Mouse (Mus musculus) myocyte (in vitro differentiated cells): ENCODE data around the gene Rbm17. TPM values are rescaled to one million over a fixed set of nuclear protein-coding genes. Genes with fewer than 3 reads are reported as not detected.

Source experiments
- H3K27me3 ChIP-seq: one replicate; pipeline ENCODE4 v1.6.1; 2011; ENCODE audit not compliant: control insufficient read depth, insufficient read depth, insufficient read length
- H3K36me3 ChIP-seq: one replicate; pipeline ENCODE4 v1.6.1; 2011; ENCODE audit not compliant: control insufficient read depth, insufficient read depth
- H3K4me2 ChIP-seq: one replicate; pipeline ENCODE4 v1.6.1; 2011; ENCODE audit warnings: low read depth, control low read depth
- H3K4me3 ChIP-seq: one replicate; pipeline ENCODE4 v1.5.1; 2011; ENCODE audit warnings: mild to moderate bottlenecking, control low read depth, moderate library complexity
- H3K79me2 ChIP-seq: one replicate; pipeline ENCODE4 v1.6.1; 2011; ENCODE audit not compliant: control insufficient read depth, insufficient read depth
- H3ac ChIP-seq: one replicate; pipeline ENCODE4 v1.6.1; 2011; ENCODE audit not compliant: control insufficient read depth, insufficient read length
- CEBPB ChIP-seq: IDR thresholded peaks from 2 replicates; pipeline ENCODE4 v1.6.1; 2011; ENCODE audit warnings: mild to moderate bottlenecking, moderate library complexity; ENCODE audit not compliant: poor library complexity, insufficient read depth, severe bottlenecking
- E2F4 ChIP-seq: IDR thresholded peaks from one replicate; pipeline ENCODE4 v1.6.1; 2011; ENCODE audit warnings: mild to moderate bottlenecking, control low read depth, moderate library complexity; ENCODE audit not compliant: insufficient read depth
- MAX ChIP-seq: IDR thresholded peaks from one replicate; pipeline ENCODE4 v1.6.1; 2011; ENCODE audit warnings: low read depth, mild to moderate bottlenecking, control low read depth
- MYOD1 ChIP-seq, 3 experiments: IDR thresholded peaks; one replicate each; pipeline ENCODE4 v1.6.1; 2011; ENCODE audit warnings: control low read depth in 2 of 3, low read depth in 2 of 3, mild to moderate bottlenecking in 2 of 3, moderate library complexity in 1 of 3; ENCODE audit not compliant: insufficient read length in 2 of 3, control insufficient read depth in 1 of 3
- MYOG ChIP-seq, 3 experiments: IDR thresholded peaks; one replicate each; pipeline ENCODE4 v1.6.1; 2011; ENCODE audit warnings: control low read depth in 2 of 3, low read depth in 2 of 3, mild to moderate bottlenecking in 2 of 3; ENCODE audit not compliant: insufficient read length in 2 of 3, control insufficient read depth in 1 of 3, insufficient read depth in 1 of 3
- POLR2A ChIP-seq: IDR thresholded peaks from one replicate; pipeline ENCODE4 v1.6.1; 2011; ENCODE audit warnings: low read depth, mild to moderate bottlenecking, control low read depth, moderate library complexity; ENCODE audit not compliant: insufficient read length
- POLR2AphosphoS2 ChIP-seq: IDR thresholded peaks from one replicate; pipeline ENCODE4 v1.6.1; 2011; ENCODE audit warnings: low read depth, control low read depth; ENCODE audit not compliant: insufficient read length
- REST ChIP-seq: IDR thresholded peaks from one replicate; pipeline ENCODE4 v1.6.1; 2011; ENCODE audit warnings: mild to moderate bottlenecking, control low read depth, moderate library complexity; ENCODE audit not compliant: insufficient read depth, insufficient read length
- SRF ChIP-seq: IDR thresholded peaks from one replicate; pipeline ENCODE4 v1.6.1; 2011; ENCODE audit warnings: low read depth; ENCODE audit not compliant: control insufficient read depth, insufficient read length
- TCF12 ChIP-seq: IDR thresholded peaks from one replicate; pipeline ENCODE4 v1.6.1; 2011; ENCODE audit warnings: mild to moderate bottlenecking, control low read depth; ENCODE audit not compliant: poor library complexity, insufficient read depth, severe bottlenecking
- TCF3 ChIP-seq: IDR thresholded peaks from one replicate; pipeline ENCODE4 v1.6.1; 2011; ENCODE audit warnings: low read depth, control low read depth; ENCODE audit not compliant: insufficient read length
- USF1 ChIP-seq: IDR thresholded peaks from one replicate; pipeline ENCODE4 v1.6.1; 2011; ENCODE audit warnings: low read depth, mild to moderate bottlenecking, control low read depth, moderate library complexity
- polyA plus RNA-seq: library from polyadenylated mRNA; unstranded; fragments of >200 nt; fragmentation: generic; extraction: Trizol; gene quantifications from one replicate; pipeline ENCODE4 v1.2.1, GENCODE M21; 2012; ENCODE audit warnings: missing spikeins

Gene Rbm17
- polyA plus RNA-seq, 1 experiment, result 86.4 TPM

DNA sequence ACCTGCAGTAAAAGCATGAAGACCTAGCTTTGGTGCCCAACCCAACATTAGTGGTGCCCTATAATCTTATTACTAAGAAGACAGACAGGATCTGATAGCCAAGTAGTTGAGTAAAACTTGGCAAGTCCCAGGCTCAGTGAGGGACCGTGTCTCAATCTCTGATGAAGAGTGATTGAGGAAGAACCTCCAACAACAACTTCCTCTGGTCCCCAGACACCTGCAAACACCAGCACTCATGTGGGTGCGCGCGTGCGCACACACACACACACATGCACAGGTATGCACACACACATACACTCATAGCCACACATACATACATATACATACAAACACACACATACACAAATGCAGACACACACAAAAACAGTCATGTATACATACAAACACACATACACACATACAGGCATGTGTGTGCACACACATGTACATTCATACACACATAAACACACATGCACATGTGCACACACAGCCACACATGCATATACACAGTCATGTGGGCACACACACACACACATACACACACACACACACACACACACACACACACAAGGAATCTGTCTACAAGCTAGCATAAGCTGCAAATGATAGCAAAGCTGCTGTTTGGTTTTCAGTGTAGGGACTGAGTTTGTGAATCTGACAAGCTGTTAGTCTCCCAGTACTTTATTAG lies 31.7 kb upstream of the Rbm17 start:
- Histone ChIP-seq H3ac (no peak overlapping the region), H3K4me3 (no peak overlapping the region), H3K36me3 (no peaks in the 10 kb centered on the region), H3K4me2 (no peak overlapping the region), H3K79me2 (no peaks in the 10 kb centered on the region), H3K27me3 (no peaks in the 10 kb centered on the region)
- TF ChIP-seq POLR2A (no peak), TCF12 (no peak), TCF3 (no peak), MYOD1 (IDR thresholded peaks at IDR 0.05; ENCODE audit: control insufficient read depth in 1 of 3, insufficient read length in 2 of 3, low read depth in 2 of 3) (no peak), MYOG (IDR thresholded peaks at IDR 0.05; ENCODE audit: control insufficient read depth in 1 of 3, insufficient read depth in 1 of 3, insufficient read length in 2 of 3, low read depth in 2 of 3) (no peak), REST (no peak), E2F4 (no peak), MAX (no peak), POLR2AphosphoS2 (no peak), SRF (no peak), CEBPB (no peak), USF1 (no peak)

DNA sequence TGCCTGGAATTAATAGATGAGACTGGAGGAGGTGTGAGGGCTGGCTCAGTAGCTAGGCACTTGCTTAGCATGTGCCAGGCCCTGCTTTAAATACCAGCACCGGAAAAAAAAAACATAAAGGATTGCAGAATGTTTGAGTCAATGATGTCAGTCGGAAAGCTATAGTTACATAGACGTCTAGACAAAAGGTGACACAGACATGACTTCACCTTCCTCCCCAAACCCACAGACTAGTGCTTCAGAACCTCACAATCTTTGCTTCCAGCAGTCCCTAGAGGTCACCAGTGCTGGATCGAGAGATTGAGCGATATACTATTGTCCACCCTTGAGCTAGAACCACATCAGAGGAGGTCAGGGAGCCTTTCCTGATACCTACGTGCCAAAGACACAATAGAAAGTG lies 31.1 kb upstream of the Rbm17 start:
- H3K4me2 ChIP-seq, result no peak overlapping the region
- no peak for TF ChIP-seq MYOD1 (IDR thresholded peaks at IDR 0.05; ENCODE audit: control insufficient read depth in 1 of 3, insufficient read length in 2 of 3, low read depth in 2 of 3)
- no peak overlapping the region for H3ac ChIP-seq

DNA sequence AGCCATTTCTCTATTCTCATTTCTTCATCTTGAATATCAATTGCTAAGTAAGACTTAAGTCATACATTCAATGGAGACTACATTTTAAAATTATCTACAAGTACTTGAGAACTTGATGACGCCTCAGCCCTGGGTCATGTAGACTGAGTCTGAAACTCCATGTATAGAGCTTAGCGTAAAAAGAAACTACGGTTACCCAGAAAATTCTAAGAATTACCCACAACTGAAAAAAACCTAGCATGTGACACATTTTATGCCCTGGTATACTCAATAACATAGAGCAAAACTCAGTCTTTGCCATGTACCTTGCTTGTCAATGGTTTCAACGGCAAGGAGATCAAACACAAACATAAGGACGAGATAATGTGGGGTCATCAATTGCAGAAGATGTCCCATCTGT lies 21.9 kb upstream of the Rbm17 start, which contains the start of gene Gm17490:
Gene Gm17490, minus strand, starts transcription at position 375 of the 400 bp plus-strand sequence.
- Histone ChIP-seq H3K4me3 (no peak within 1 kb of the TSS), H3K4me2 (no peak within 1 kb of the TSS), H3K36me3 (no peaks in the 10 kb centered on the region), H3K27me3 (no peaks in the 10 kb centered on the region), H3K79me2 (no peaks in the 10 kb centered on the region), H3ac (no peak within 1 kb of the TSS)
- no peak for TF ChIP-seq E2F4
- no peak for TF ChIP-seq CEBPB
- no peak for TF ChIP-seq POLR2A
- no peak for TF ChIP-seq SRF
- TF ChIP-seq MYOD1 (IDR thresholded peaks at IDR 0.05; ENCODE audit: control insufficient read depth in 1 of 3, insufficient read length in 2 of 3, low read depth in 2 of 3), result no peak
- TF ChIP-seq MYOG (IDR thresholded peaks at IDR 0.05; ENCODE audit: control insufficient read depth in 1 of 3, insufficient read depth in 1 of 3, insufficient read length in 2 of 3, low read depth in 2 of 3), result no peak
- no peak for TF ChIP-seq REST
- no peak for TF ChIP-seq MAX
- no peak for TF ChIP-seq USF1
- TF ChIP-seq TCF12, result no peak
- TF ChIP-seq POLR2AphosphoS2, result no peak
- TF ChIP-seq TCF3, result no peak

More for the DNA sequence above, 31.1 kb upstream of the Rbm17 start:
- no peak overlapping the region for H3K4me3 ChIP-seq
- H3K27me3 ChIP-seq, result no peaks in the 10 kb centered on the region
- H3K36me3 ChIP-seq, result no peaks in the 10 kb centered on the region
- no peaks in the 10 kb centered on the region for H3K79me2 ChIP-seq

GRCm38 (mm10) chr2:11623726-11624125 lies 19.8 kb upstream of the Rbm17 start:
- Histone ChIP-seq H3ac (no peak overlapping the region), H3K27me3 (no peaks in the 10 kb centered on the region), H3K4me3 (no peak overlapping the region), H3K4me2 (no peak overlapping the region), H3K36me3 (no peaks in the 10 kb centered on the region), H3K79me2 (no peaks in the 10 kb centered on the region)
- TF ChIP-seq TCF12, result no peak

GRCm38 (mm10) chr2:11623173-11623572 lies 19.2 kb upstream of the Rbm17 start:
- Histone ChIP-seq H3ac (no peak overlapping the region), H3K36me3 (no peaks in the 10 kb centered on the region), H3K4me3 (no peak overlapping the region), H3K4me2 (no peak overlapping the region), H3K79me2 (no peaks in the 10 kb centered on the region), H3K27me3 (no peaks in the 10 kb centered on the region)
- TF ChIP-seq REST, result no peak
- no peak for TF ChIP-seq MAX
- TF ChIP-seq E2F4, result no peak
- no peak for TF ChIP-seq POLR2A
- no peak for TF ChIP-seq CEBPB
- no peak for TF ChIP-seq MYOG (IDR thresholded peaks at IDR 0.05; ENCODE audit: control insufficient read depth in 1 of 3, insufficient read depth in 1 of 3, insufficient read length in 2 of 3, low read depth in 2 of 3)
- TF ChIP-seq SRF, result no peak
- no peak for TF ChIP-seq POLR2AphosphoS2
- no peak for TF ChIP-seq TCF3
- no peak for TF ChIP-seq TCF12
- TF ChIP-seq MYOD1 (IDR thresholded peaks at IDR 0.05; ENCODE audit: control insufficient read depth in 1 of 3, insufficient read length in 2 of 3, low read depth in 2 of 3), result no peak
- no peak for TF ChIP-seq USF1
